ENCODE assay signal across 24 mouse cellular contexts in the genomic region with DNA sequence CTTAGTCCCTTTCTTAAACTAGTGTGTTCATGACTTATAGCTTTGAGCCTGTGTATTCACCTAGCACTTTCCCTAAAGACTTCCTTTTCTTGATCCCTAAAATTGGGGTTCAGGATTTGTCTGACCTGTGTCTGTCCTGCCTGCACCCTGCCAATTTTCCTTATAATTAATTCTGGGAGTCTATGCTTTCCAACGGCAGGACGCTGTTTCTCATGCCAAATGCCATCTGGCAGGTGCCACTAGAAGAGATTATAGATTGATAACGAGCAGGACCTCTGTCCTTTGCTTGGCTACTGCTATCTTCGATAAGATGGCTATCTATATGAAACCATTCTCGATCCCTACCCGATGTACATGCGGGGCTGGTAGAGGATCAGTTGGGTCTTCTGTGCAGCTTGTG.
"Had no signal": no experiment of that assay in that cellular context is flagged by ENCODE, and none has a peak within 500 bp of the region (broad histone marks: within the 10 kb centered on the region; RNA-seq: fewer than 3 reads in every experiment).

No protein-coding gene starts in this region.

- H3K27ac ChIP-seq: gastrocnemius, adult 2 months; heart, adult 2 months; hindbrain, embryonic 13.5 days; hindbrain, embryonic 15.5 days; hindbrain, postnatal 0 days; kidney, embryonic 15.5 days; kidney, postnatal 0 days; limb, embryonic 13.5 days; limb, embryonic 15.5 days; liver, embryonic 12.5 days had no signal

- DNase-seq: gastrocnemius, adult 2 months; gastrocnemius, postnatal 10 days; gastrocnemius, postnatal 25 days; heart, adult 2 months; heart, postnatal 10 days; heart, postnatal 4 days; kidney, adult 11 months; kidney, adult 2 months; kidney, adult 9 months; kidney, postnatal 14 days; kidney, postnatal 36 days; layer of hippocampus, adult 9-11 months; layer of hippocampus, postnatal 36 days; left cerebral cortex, postnatal 4 days had no signal

- H3K4me3 ChIP-seq: gastrocnemius, adult 2 months; heart, adult 2 months; hindbrain, embryonic 13.5 days; hindbrain, embryonic 15.5 days; kidney, embryonic 15.5 days; limb, embryonic 13.5 days; limb, embryonic 15.5 days; liver, embryonic 12.5 days had no signal

- H3K27me3 ChIP-seq: hindbrain, embryonic 15.5 days; kidney, embryonic 15.5 days; limb, embryonic 15.5 days; liver, embryonic 12.5 days had no signal

- H3K9ac ChIP-seq: hindbrain, embryonic 13.5 days; hindbrain, embryonic 15.5 days; kidney, embryonic 15.5 days; limb, embryonic 13.5 days; limb, embryonic 15.5 days; liver, embryonic 12.5 days had no signal

- H3K9me3 ChIP-seq: hindbrain, embryonic 13.5 days; hindbrain, embryonic 15.5 days; kidney, embryonic 15.5 days; limb, embryonic 13.5 days; limb, embryonic 15.5 days; liver, embryonic 12.5 days had no signal

- ATAC-seq: hindbrain, postnatal 0 days; intestine, embryonic 16.5 days; liver, embryonic 12.5 days had no signal

- H3K4me2 ChIP-seq: heart, embryonic 11.5 days; hindbrain, embryonic 13.5 days; hindbrain, embryonic 15.5 days; kidney, embryonic 15.5 days; limb, embryonic 13.5 days; limb, embryonic 15.5 days; liver, embryonic 12.5 days had no signal

- H3K4me1 ChIP-seq: liver, embryonic 12.5 days had no signal

- H3K36me3 ChIP-seq: hindbrain, embryonic 13.5 days; hindbrain, embryonic 15.5 days; kidney, embryonic 15.5 days; limb, embryonic 13.5 days; limb, embryonic 15.5 days; liver, embryonic 12.5 days had no signal
